Mouse (Mus musculus): Measurements from ENCODE around the gene Krtap5-4. TPM values are rescaled to one million over a fixed set of nuclear protein-coding genes. Genes with fewer than 3 reads are reported as not detected.
"Not testable (repeated sequence)": the region's sequence is repeated elsewhere in the genome, so short reads cannot be mapped to it uniquely, and the experiment has no call there.

Gene Krtap5-4
- total RNA-seq, 2 experiments from 2014 or later = not detected

GRCm38 (mm10) chr7:142322641-142323040 is 19.3 kb downstream of the Krtap5-4 start:
- DNase-seq = no peak

- no peak for DNase-seq
Measured at GRCm38 (mm10) chr7:142323396-142324117, 20.2 kb downstream of the Krtap5-4 start.

GRCm38 (mm10) chr7:142326714-142327445 is 23.5 kb downstream of the Krtap5-4 start:
- DNase-seq = no peak

DNA sequence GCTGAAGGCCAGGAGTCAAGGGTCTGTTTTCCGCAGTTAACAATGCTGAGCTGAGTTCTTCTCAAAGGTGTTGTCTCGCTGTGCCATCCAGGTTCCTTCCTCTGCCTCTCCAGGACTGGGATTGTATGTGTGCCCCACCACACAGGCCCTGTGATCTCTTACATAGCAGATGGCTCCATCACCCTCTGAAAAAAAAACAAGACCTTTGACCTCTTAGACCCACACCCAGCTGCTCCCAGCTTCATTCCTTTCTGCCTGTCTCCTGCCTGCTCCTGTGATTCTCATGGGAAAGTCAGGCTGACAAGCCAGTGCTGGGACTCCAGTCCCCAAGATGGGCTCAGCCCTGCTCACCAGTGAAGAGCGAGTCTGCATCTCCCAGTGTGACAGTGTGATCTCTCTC is 25.2 kb downstream of the Krtap5-4 start:
- no peak for DNase-seq

- DNase-seq = peak; percentile 34
Measured at GRCm38 (mm10) chr7:142330271-142330724, 26.9 kb downstream of the Krtap5-4 start.

- no peak for DNase-seq
Measured at GRCm38 (mm10) chr7:142331281-142331680, 27.9 kb downstream of the Krtap5-4 start.

DNA sequence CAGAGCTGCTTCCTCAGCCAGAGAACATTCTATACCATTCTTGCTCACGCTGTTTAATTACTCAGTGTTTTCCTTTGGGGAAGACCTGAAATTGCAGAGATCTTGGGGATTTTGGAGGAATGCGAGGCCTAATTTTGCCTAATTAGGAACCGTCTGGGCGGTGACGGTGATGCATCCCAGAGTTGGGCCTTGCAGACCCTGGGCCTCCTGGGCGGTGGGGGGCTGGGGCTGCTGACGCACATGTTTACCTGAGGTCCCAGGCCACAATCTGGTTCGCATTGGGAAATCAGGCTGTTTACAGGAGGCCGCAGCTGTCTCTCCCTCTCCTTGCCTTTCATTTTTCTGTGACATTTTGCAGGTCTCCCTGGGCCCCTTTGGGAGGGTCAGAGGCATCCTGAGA is 29.4 kb downstream of the Krtap5-4 start:
- DNase-seq = not testable (repeated sequence)

DNA sequence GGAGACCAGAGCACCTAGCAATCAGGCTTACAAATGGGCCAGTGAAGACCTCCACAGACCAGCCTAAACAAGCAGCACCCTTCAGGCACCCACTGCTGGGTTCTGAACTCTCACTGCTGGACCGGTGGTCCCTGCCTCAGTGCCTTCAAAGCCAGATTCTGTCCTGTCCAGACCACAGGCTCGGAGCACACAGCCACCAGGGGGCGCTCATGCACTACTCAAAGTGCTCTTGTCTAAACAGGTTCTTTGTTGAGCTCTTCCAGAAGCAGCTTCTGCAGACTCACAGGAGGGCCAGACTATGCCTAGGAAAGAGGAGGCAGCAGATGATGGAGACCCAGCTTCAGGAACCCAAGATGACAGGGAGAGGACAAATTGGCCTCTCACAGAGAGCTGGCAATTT is 30.9 kb downstream of the Krtap5-4 start:
- DNase-seq = peak; percentile 64

DNA sequence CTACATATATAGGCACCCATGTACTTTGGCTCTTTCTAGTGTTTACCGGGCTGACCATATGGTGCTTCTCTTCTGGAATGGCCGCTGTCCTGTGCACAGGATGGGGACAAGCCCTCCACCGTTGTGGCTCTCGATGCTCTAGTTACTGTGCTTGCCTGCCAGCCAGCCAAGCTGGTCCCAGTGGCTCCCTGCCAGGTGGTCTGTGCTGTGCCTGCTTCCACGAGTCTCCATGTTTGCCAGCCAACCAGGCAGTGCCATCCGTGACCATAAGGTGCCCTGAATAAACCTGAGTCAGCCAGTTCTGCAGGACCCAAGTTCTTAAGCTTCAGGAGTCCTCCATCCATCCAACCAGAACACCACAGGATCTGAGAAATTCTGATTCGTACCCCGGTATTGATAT is 31.8 kb downstream of the Krtap5-4 start:
- DNase-seq = no peak

GRCm38 (mm10) chr7:142340269-142340970 is 37.1 kb downstream of the Krtap5-4 start:
- no peak for DNase-seq

DNA sequence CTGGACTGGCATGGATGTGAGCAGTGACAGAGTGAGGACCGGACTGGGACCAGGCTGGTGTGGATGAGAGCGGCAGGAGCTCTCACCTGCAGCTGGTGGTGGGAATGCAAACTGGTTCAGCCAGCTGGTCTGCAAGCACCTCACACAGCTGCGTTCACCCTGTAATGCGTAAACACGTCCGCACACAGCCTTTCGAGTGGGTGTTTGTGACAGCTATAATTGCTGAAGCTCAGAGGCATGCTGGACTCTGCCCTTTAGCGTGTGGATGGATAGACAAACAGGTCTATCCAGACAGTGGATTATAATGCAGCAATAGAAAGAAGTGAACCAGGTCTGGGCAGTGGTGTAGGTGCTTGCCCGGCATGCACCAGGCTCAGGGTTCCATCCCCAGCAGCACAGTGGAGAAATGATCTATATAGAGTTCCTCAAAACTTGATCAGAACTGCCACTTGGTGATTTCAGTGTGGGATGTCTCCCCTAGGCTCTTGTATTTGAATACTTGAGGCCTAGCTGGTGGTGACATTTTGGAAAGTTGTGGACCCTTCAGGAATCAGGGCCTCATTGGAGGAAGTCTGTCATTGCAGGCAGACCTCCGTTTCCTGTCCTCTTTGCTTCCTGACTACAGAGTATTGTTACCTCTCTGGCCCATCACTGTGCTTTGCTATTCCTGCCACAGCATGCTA is 38.4 kb downstream of the Krtap5-4 start:
- no peak for DNase-seq

- no peak for DNase-seq
Measured at GRCm38 (mm10) chr7:142342247-142342640, 38.9 kb downstream of the Krtap5-4 start.

DNA sequence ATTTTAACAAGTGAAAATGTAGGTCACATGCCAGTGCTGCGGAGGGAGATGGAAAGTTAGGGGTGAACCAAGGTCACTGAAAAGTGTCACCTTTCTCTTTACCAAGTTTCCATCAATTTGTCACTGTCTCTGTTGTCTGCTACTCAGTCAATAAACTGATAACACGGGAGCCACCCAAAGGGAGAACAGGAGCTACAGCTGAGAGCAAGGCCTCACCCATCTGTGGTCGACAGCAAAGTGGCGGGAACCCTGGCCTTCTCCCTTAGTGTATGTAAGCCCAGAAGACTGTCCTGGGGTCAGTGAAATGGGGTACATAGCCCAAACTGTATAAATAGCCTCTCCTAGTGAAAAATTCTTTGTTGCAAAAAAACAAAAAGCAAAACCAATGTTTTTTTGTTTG is 44.2 kb downstream of the Krtap5-4 start:
- DNase-seq = no peak

GRCm38 (mm10) chr7:142349308-142349961 is 46.1 kb downstream of the Krtap5-4 start:
- peak; percentile 49 for DNase-seq

DNA sequence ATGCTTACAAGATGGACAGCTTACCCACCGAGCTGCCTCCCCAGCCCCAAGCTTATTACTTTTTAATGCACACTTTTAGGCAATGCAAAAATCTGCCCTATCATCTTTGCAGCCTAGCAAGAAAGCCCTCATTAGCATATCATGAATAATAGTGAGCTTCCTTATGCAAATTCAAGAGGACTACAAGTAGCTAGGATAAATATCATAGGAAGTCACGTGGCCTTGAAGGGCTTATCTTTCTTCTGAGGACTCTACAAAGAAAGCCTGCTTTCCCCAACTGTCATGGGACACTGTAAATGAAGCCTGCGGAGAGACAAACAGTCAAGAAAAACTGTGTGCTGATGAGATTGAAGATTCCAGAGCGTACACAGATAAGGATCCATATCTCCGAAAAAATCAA is 48.2 kb downstream of the Krtap5-4 start:
- DNase-seq = no peak

DNA sequence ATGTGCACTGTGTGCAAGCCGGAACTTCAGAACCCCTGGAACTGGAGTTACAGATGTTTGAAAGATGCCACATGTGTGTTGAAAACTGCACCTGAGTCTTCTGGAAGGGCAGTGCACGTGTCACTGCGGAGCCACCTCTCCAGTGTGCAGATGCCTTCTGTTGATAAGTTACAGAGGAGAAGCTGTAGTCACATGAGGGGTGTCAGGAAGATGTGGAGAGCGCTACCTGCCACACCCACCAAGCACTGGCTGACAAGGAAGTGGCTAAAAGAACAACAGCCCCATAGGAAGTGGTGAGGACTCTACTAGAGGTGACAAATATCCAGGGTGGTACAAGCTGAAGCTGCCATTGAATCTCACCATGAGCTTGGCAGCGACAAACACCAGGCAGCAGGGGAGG is 50.5 kb downstream of the Krtap5-4 start:
- DNase-seq = no peak

Other genes starting within 250 kb of the Krtap5-4 start
- gene Mob2, start 242.5 kb upstream of the Krtap5-4 start, total RNA-seq (2021) = 10 to 100 TPM; 37.8 to 42.9 TPM
- gene Dusp8, start 207.7 kb upstream of the Krtap5-4 start, total RNA-seq (2021) = 10 to 100 TPM; 16.8 to 46.3 TPM
- not detected for gene Gm45618, start 182.8 kb upstream of the Krtap5-4 start, total RNA-seq (2021)
- not detected for gene Gm39115, start 167.5 kb upstream of the Krtap5-4 start, total RNA-seq (2021)
- not detected for gene Gm45337, start 158.9 kb upstream of the Krtap5-4 start, total RNA-seq (2021)
- not detected for gene Gm29735, start 146.4 kb upstream of the Krtap5-4 start, total RNA-seq (2021)
- gene Gm4553, start 137.8 kb upstream of the Krtap5-4 start, total RNA-seq (2021) = not detected
- gene Krtap5-2, start 127.5 kb upstream of the Krtap5-4 start, total RNA-seq (2021) = not detected
- gene Gm10153, start 113.2 kb upstream of the Krtap5-4 start, total RNA-seq (2021) = not detected
- not detected for gene Krtap5-3, start 102.2 kb upstream of the Krtap5-4 start, total RNA-seq (2021)
- not detected for gene Gm7579, start 91.7 kb upstream of the Krtap5-4 start, total RNA-seq (2021)
- not detected for gene Krtap5-5, start 73.6 kb upstream of the Krtap5-4 start, total RNA-seq (2021)
- not detected for gene Gm40460, start 62.5 kb upstream of the Krtap5-4 start, total RNA-seq (2021)
- not detected for gene Gm2431, start 45.2 kb upstream of the Krtap5-4 start, total RNA-seq (2021)
- not detected for gene Gm4559, start 29.2 kb upstream of the Krtap5-4 start, total RNA-seq (2021)
- not detected for gene Krtap5-1, start 6.4 kb upstream of the Krtap5-4 start, total RNA-seq (2021)
- gene Ifitm10, start 70.2 kb downstream of the Krtap5-4 start, total RNA-seq (2021) = 1 to 10 TPM; 3.3 to 4.2 TPM
- gene Gm49369, start 79.1 kb downstream of the Krtap5-4 start, total RNA-seq (2021) = 1 to 10 TPM; 4.0 to 5.6 TPM
- 100 to 1,000 TPM; 317 to 434 TPM for gene Ctsd, start 84.5 kb downstream of the Krtap5-4 start, total RNA-seq (2021)
- not detected for gene Syt8, start 131.3 kb downstream of the Krtap5-4 start, total RNA-seq (2021)
- gene Tnni2, start 138.3 kb downstream of the Krtap5-4 start, total RNA-seq (2021) = over 10,000 TPM; 16,193 to 17,938 TPM
- gene Lsp1, start 157.3 kb downstream of the Krtap5-4 start, total RNA-seq (2021) = 10 to 100 TPM; 43.2 to 60.3 TPM
- gene Tnnt3, start 195.3 kb downstream of the Krtap5-4 start, total RNA-seq (2021) = over 10,000 TPM; 28,170 to 31,317 TPM
- gene Mrpl23, start 229.1 kb downstream of the Krtap5-4 start, total RNA-seq (2021) = 10 to 100 TPM in 1 of 2 experiments, 1 to 10 TPM in 1; 8.6 to 18.3 TPM